Mouse (Mus musculus) embryonic fibroblast, embryonic 13.5 days (primary cell): ENCODE measurements at regions not wholly inside any gene's neighbourhood (a gene's known extent, or its start where the extent isn't known, plus 50 kb on each side); places are given as distances from the start of the nearest gene placed in this dataset.

Source experiments
- CTCF ChIP-seq: IDR thresholded peaks from 2 replicates; pipeline ENCODE4 v1.5.1; 2011; ENCODE audit warnings: mild to moderate bottlenecking, control low read depth, low read length, moderate library complexity, borderline replicate concordance; ENCODE audit not compliant: insufficient read depth
- POLR2A ChIP-seq: IDR thresholded peaks from 2 replicates; pipeline ENCODE4 v1.6.1; 2011; ENCODE audit warnings: low read depth, mild to moderate bottlenecking, control low read depth, low read length, moderate library complexity

GRCm38 (mm10) chr9:84195338-84195737 is 270.4 kb downstream of the Bckdhb start:
- TF ChIP-seq POLR2A, result no peak
- no peak for TF ChIP-seq CTCF
